Mouse (Mus musculus): ENCODE measurements around the gene 1700029I15Rik.

The 1700029I15Rik gene

GRCm38 (mm10) chr2:92400682-92401081, 18.3 kb downstream of the 1700029I15Rik start:
- no peak for TF ChIP-seq GATA4 (IDR thresholded peaks at IDR 0.05; ENCODE audit: insufficient replicate concordance, low read length)

- TF ChIP-seq GATA4 (IDR thresholded peaks at IDR 0.05; ENCODE audit: insufficient replicate concordance, low read length) = no peak
Measured at GRCm38 (mm10) chr2:92401091-92401561, 18.8 kb downstream of the 1700029I15Rik start, which contains the start of gene Mapk8ip1. Gene Mapk8ip1, minus strand, starts transcription at chr2:92401263.

GRCm38 (mm10) chr2:92402591-92403326, 20.4 kb downstream of the 1700029I15Rik start:
- no peak for TF ChIP-seq GATA4 (IDR thresholded peaks at IDR 0.05; ENCODE audit: insufficient replicate concordance, low read length)

- TF ChIP-seq GATA4 (IDR thresholded peaks at IDR 0.05; ENCODE audit: insufficient replicate concordance, low read length) = no peak
Measured at GRCm38 (mm10) chr2:92403776-92404319, 21.5 kb downstream of the 1700029I15Rik start.

GRCm38 (mm10) chr2:92404737-92405136, 22.4 kb downstream of the 1700029I15Rik start:
- no peak for TF ChIP-seq GATA4 (IDR thresholded peaks at IDR 0.05; ENCODE audit: insufficient replicate concordance, low read length)

- no peak for TF ChIP-seq GATA4 (IDR thresholded peaks at IDR 0.05; ENCODE audit: insufficient replicate concordance, low read length)
Measured at GRCm38 (mm10) chr2:92405687-92406086, 23.3 kb downstream of the 1700029I15Rik start.

GRCm38 (mm10) chr2:92408309-92409045, 26.1 kb downstream of the 1700029I15Rik start:
- TF ChIP-seq GATA4 (IDR thresholded peaks at IDR 0.05; ENCODE audit: insufficient replicate concordance, low read length) = no peak

- TF ChIP-seq GATA4 (IDR thresholded peaks at IDR 0.05; ENCODE audit: insufficient replicate concordance, low read length) = no peak
Measured at GRCm38 (mm10) chr2:92411705-92412104, 29.4 kb downstream of the 1700029I15Rik start.

GRCm38 (mm10) chr2:92421723-92422387, 39.5 kb downstream of the 1700029I15Rik start:
- TF ChIP-seq GATA4 (IDR thresholded peaks at IDR 0.05; ENCODE audit: insufficient replicate concordance, low read length) = peak; percentile 69; the same call in 1 of the 2 replicates

- no peak for TF ChIP-seq GATA4 (IDR thresholded peaks at IDR 0.05; ENCODE audit: insufficient replicate concordance, low read length)
Measured at GRCm38 (mm10) chr2:92422388-92423135, 40.2 kb downstream of the 1700029I15Rik start.

- TF ChIP-seq GATA4 (IDR thresholded peaks at IDR 0.05; ENCODE audit: insufficient replicate concordance, low read length) = no peak
Measured at GRCm38 (mm10) chr2:92423156-92423555, 40.8 kb downstream of the 1700029I15Rik start.

GRCm38 (mm10) chr2:92423702-92424461, 41.5 kb downstream of the 1700029I15Rik start:
- TF ChIP-seq GATA4 (IDR thresholded peaks at IDR 0.05; ENCODE audit: insufficient replicate concordance, low read length) = peak; percentile 77; the same call in 1 of the 2 replicates

- no peak for TF ChIP-seq GATA4 (IDR thresholded peaks at IDR 0.05; ENCODE audit: insufficient replicate concordance, low read length)
Measured at GRCm38 (mm10) chr2:92424462-92425308, 42.3 kb downstream of the 1700029I15Rik start.

Measured in liver, adult (tissue).